16 mouse cellular contexts compared by ENCODE assay signal in genomic region chr4:99527441-99527840, GRCm38 (mm10).
"Had no signal": no experiment of that assay in that cellular context is flagged by ENCODE, and none has a peak within 500 bp of the region (broad histone marks: within the 10 kb centered on the region; RNA-seq: fewer than 3 reads in every experiment).

No protein-coding gene starts in this region.

- H3K9me3 ChIP-seq: neural tube, embryonic 13.5 days; neural tube, embryonic 15.5 days; stomach, embryonic 15.5 days had no signal

- H3K4me1 ChIP-seq: neural tube, embryonic 13.5 days; neural tube, embryonic 15.5 days; stomach, embryonic 15.5 days had no signal

- DNase-seq: retina, postnatal 1 day; right cerebral cortex, adult 18-20 months; right cerebral cortex, postnatal 14 days; right cerebral cortex, postnatal 25 days; right cerebral cortex, postnatal 4 days; spleen, adult 18-20 months; thymus, adult 18-20 months; thymus, adult 2 months; thymus, postnatal 14 days; thymus, postnatal 25 days; thymus, postnatal 36 days; thymus, postnatal 4 days had no signal

- H3K4me3 ChIP-seq: neural tube, embryonic 13.5 days; neural tube, embryonic 15.5 days; stomach, embryonic 15.5 days had no signal

- H3K9ac ChIP-seq: neural tube, embryonic 13.5 days; neural tube, embryonic 15.5 days; stomach, embryonic 15.5 days had no signal

- H3K36me3 ChIP-seq: neural tube, embryonic 13.5 days; neural tube, embryonic 15.5 days; stomach, embryonic 15.5 days had no signal

- H3K27me3 ChIP-seq: neural tube, embryonic 15.5 days; stomach, embryonic 15.5 days had no signal

- H3K27ac ChIP-seq: neural tube, embryonic 13.5 days; neural tube, embryonic 15.5 days; stomach, embryonic 15.5 days; stomach, postnatal 0 days had no signal

- H3K4me2 ChIP-seq: neural tube, embryonic 13.5 days; neural tube, embryonic 15.5 days; stomach, embryonic 15.5 days had no signal
